Mouse (Mus musculus) forebrain, embryonic 13.5 days (tissue): Measurements from ENCODE around the gene Olfr531. TPM values are rescaled to one million over a fixed set of nuclear protein-coding genes. Genes with fewer than 3 reads are reported as not detected.

Experiments used
- ATAC-seq: fragments of 200-750 bp; cut with Nextera tagmentation; 2 replicates; pipeline ENCODE4 v1.8.0; 2017
- H3K27ac ChIP-seq: fragments of 300-500 bp; sonication (generic); 2 replicates; pipeline ENCODE4 v1.5.1; 2015; ENCODE audit warnings: inconsistent platforms, mild to moderate bottlenecking, moderate library complexity
- H3K27me3 ChIP-seq: fragments of 300-500 bp; sonication (generic); 2 replicates; pipeline ENCODE4 v1.6.1; 2015; ENCODE audit warnings: mild to moderate bottlenecking, inconsistent platforms
- H3K36me3 ChIP-seq: fragments of 300-500 bp; sonication (generic); 2 replicates; pipeline ENCODE4 v1.6.1; 2015; ENCODE audit warnings: mild to moderate bottlenecking, inconsistent platforms; ENCODE audit not compliant: poor library complexity, severe bottlenecking
- H3K4me1 ChIP-seq: fragments of 300-500 bp; sonication (generic); 2 replicates; pipeline ENCODE4 v1.6.1; 2015; ENCODE audit warnings: inconsistent platforms
- H3K4me2 ChIP-seq: fragments of 300-500 bp; sonication (generic); 2 replicates; pipeline ENCODE4 v1.6.1; 2015; ENCODE audit warnings: inconsistent platforms, mild to moderate bottlenecking, moderate library complexity
- H3K4me3 ChIP-seq: fragments of 300-500 bp; sonication (generic); 2 replicates; pipeline ENCODE4 v1.5.1; 2015; ENCODE audit warnings: mild to moderate bottlenecking, inconsistent platforms
- H3K9ac ChIP-seq: fragments of 300-500 bp; sonication (generic); 2 replicates; pipeline ENCODE4 v1.6.1; 2015; ENCODE audit warnings: mild to moderate bottlenecking, inconsistent platforms
- H3K9me3 ChIP-seq: fragments of 300-500 bp; sonication (generic); replicated peaks from 2 replicates; pipeline ENCODE4 v1.6.1; 2016; ENCODE audit warnings: inconsistent platforms
- WGBS: fragments of 180-500 bp; shearing (Covaris S2); methylation state at CpG from one replicate; pipeline ENCODE4 v1.1.7; 2015; 5-methylcytosine and 5-hydroxymethylcytosine counted together
- polyA plus RNA-seq: library from polyadenylated mRNA; unstranded; fragments of >200 nt; fragmentation: Nextera tagmentation; extraction: Ambion mirVana; gene quantifications from 2 replicates; pipeline ENCODE4 v1.2.1, GENCODE M21; 2015

Olfr531 gene
- not detected in 2 replicates for polyA plus RNA-seq

DNA sequence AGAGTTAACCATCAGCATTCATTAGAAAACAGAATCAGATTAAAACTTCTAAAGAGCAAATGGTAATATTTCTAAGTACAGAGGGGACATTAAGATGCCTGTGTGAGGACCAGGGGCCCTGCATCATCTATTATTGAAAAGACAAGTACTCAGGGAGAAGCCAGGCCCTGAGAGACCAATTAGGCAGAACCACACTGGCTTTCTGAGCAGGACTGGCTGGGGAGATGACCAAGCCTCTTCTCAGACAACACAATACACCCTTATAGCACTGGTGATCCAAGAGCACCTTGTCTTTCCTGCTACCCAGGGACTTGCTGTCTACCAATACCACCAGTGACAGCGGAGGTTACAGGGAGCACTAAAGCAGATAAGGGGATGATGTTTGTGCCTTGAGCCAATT, at the start of gene Olfr531:
Gene Olfr531, minus strand, starts transcription at position 101 of the 400 bp plus-strand sequence.
- no peaks in the 10 kb centered on the region; the same call in none of the 2 replicates for H3K9me3 ChIP-seq
- WGBS = 95% methylated on average over 1 of the region's 1 CpGs
- no peak within 1 kb of the TSS for H3K4me3 ChIP-seq
- no peak within 1 kb of the TSS for H3K9ac ChIP-seq
- no peak for ATAC-seq
- H3K27me3 ChIP-seq = no peaks in the 10 kb centered on the region
- no peak within 1 kb of the TSS for H3K4me2 ChIP-seq
- H3K36me3 ChIP-seq = no peaks in the 10 kb centered on the region
- H3K27ac ChIP-seq = no peak within 1 kb of the TSS
- H3K4me1 ChIP-seq = no peaks in the 10 kb centered on the region

DNA sequence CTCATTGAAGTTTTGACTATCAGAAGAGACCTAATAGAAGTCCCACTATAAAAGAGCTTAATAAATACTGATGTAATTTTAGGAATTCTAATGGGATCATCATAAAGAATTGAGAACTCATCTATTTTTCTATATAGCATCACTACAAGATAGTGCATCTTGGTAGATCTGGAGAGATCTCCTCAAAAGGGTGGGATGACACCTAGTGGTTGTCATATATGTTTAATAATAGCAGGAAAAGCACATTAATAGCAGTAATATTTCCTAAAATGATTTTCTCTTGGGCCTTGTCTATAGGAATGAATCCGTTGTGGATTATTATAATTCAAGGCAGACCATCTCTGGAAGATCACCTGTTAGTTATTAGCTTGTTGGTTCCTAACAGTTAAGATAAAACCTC, 40.4 kb upstream of the Olfr531 start:
- Histone ChIP-seq H3K27ac (no peak overlapping the region), H3K4me2 (no peak overlapping the region), H3K4me1 (no peaks in the 10 kb centered on the region), H3K9me3 (no peaks in the 10 kb centered on the region; the same call in 1 of the 2 replicates), H3K4me3 (no peak overlapping the region), H3K36me3 (no peaks in the 10 kb centered on the region), H3K9ac (no peak overlapping the region), H3K27me3 (no peaks in the 10 kb centered on the region)
- WGBS = 86% methylated on average over 1 of the region's 1 CpGs
- no peak for ATAC-seq

DNA sequence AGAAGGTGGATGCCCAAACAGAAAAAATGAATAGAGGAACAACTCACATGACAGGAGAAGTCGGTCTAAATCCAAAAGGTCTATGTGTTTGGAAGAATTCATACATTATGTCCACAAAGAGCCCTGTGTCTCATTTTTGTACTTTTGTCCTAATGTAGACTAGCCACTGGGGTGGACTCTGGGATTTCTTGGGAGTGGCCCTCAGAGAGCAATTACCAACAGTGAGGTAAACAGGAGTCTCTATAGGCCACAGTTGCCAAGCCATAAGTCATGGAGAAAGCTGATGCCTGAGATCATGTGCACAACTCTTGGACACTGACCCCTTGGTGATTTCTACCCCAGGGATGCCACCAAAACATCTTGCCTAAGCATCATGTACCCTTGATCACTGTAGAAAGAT, 18.8 kb upstream of the Olfr531 start, which contains the start of gene Olfr532:
Gene Olfr532, minus strand, starts transcription at position 101 of the 400 bp plus-strand sequence.
- Histone ChIP-seq H3K4me1 (no peaks in the 10 kb centered on the region), H3K9me3 (no peaks in the 10 kb centered on the region), H3K9ac (no peak within 1 kb of the TSS), H3K27ac (no peak within 1 kb of the TSS), H3K4me2 (no peak within 1 kb of the TSS), H3K27me3 (no peaks in the 10 kb centered on the region), H3K36me3 (no peaks in the 10 kb centered on the region), H3K4me3 (no peak within 1 kb of the TSS)
- 90% methylated on average over 1 of the region's 1 CpGs for WGBS
- ATAC-seq = no peak

DNA sequence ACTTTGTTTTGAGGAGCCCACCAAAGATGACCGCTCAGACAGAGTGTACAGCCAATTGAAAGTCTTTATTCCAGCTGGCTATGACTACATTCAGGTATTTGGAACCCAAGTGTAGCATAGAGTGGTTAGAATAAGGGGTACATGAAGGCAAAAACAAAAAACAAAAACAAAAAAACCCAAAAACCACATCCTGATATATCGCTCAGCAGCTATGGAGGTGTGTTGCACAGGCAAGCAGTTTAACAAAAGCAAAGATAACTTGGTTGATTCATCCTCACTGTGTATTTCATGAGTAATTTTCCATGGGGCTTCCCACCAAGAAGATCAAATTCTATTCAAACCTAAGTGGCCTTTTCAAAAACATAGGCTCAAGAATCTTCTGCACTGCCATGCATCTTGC, 25.8 kb downstream of the Olfr531 start:
- H3K9ac ChIP-seq = no peak overlapping the region
- 92% methylated on average over 2 of the region's 2 CpGs for WGBS

DNA sequence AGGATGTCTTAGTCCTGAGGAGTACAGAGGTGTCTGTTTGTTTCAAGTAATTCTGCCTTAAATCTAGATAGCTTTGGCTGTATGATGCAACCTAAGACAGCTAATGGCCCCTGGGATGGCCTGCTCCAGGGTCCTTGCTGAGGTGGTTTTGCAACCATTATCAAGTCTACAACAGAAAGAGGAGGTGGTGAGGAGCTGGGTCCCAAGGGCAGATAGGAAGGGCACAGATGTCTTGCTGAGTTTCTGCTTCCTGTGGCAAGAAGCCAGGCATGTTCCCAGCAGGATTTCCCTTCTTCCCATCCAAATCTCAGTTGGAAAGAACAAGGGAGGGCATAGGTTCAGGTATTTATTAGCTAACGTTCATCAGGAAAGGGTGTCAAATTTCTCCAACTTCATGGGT, 26.5 kb downstream of the Olfr531 start, which contains the start of gene Olfr530:
Gene Olfr530, minus strand, starts transcription at position 101 of the 400 bp plus-strand sequence.
- Histone ChIP-seq H3K27me3 (no peaks in the 10 kb centered on the region), H3K9ac (no peak within 1 kb of the TSS), H3K27ac (no peak within 1 kb of the TSS), H3K36me3 (no peaks in the 10 kb centered on the region), H3K4me2 (no peak within 1 kb of the TSS), H3K4me1 (no peaks in the 10 kb centered on the region), H3K9me3 (no peaks in the 10 kb centered on the region), H3K4me3 (no peak within 1 kb of the TSS)
- no peak for ATAC-seq
- whole genome bisulfite sequencing = 57% methylated on average over 1 of the region's 1 CpGs

More for the DNA sequence above, 25.8 kb downstream of the Olfr531 start:
- H3K9me3 ChIP-seq = no peaks in the 10 kb centered on the region
- H3K4me1 ChIP-seq = no peaks in the 10 kb centered on the region
- H3K4me3 ChIP-seq = no peak overlapping the region
- H3K27me3 ChIP-seq = no peaks in the 10 kb centered on the region
- no peak for ATAC-seq
- no peak overlapping the region for H3K27ac ChIP-seq
- no peaks in the 10 kb centered on the region for H3K36me3 ChIP-seq
- no peak overlapping the region for H3K4me2 ChIP-seq

DNA sequence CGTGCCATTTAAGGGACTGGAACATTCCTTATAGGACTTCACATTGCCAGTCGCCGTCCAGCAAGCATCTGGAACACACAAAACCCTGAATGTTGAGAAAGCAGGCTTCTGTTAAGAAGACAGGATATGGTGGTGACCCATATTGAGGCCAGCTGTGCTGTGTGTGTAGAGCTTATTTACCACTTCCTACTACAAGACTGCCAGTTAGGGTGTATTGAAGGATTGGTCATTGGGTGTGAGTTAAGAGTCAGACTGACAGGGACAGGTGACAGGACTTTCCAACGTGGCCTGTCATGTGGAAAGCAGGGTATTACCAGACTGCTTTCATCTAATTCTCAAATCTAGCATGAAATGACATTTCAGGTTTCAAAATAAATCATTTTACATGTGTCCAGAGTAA, 28.4 kb downstream of the Olfr531 start:
- Histone ChIP-seq H3K27me3 (no peaks in the 10 kb centered on the region), H3K9me3 (no peaks in the 10 kb centered on the region), H3K36me3 (no peaks in the 10 kb centered on the region), H3K4me2 (no peak overlapping the region), H3K9ac (no peak overlapping the region), H3K4me1 (no peaks in the 10 kb centered on the region), H3K27ac (no peak overlapping the region), H3K4me3 (no peak overlapping the region)
- ATAC-seq = no peak
- 82% methylated on average over 4 of the region's 4 CpGs for WGBS

DNA sequence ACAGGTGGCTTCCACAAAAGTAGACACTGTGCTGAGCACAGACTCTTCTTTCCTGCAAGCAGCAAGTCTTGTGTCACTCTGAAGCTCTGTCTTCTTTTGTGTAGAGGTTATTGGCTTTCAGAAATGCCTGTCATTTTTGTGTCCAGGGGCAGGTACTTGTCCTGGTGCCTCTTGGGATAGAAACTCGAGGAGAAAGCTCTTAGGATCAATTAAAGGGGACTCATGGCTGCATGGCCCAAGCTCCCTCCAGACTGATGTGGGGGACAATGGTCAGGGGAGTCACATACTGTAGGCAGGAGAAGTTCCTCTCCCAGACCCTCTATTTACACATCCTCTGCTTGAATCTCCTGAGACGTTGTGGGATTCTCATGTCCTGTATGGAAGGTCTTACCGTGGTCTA, 41.1 kb downstream of the Olfr531 start, which contains the start of gene Olfr60:
Gene Olfr60, minus strand, starts transcription at position 101 of the 400 bp plus-strand sequence.
- Histone ChIP-seq H3K4me2 (no peak within 1 kb of the TSS), H3K27ac (no peak within 1 kb of the TSS), H3K27me3 (no peaks in the 10 kb centered on the region), H3K9ac (no peak within 1 kb of the TSS), H3K4me1 (no peaks in the 10 kb centered on the region), H3K36me3 (no peaks in the 10 kb centered on the region), H3K4me3 (no peak within 1 kb of the TSS), H3K9me3 (no peaks in the 10 kb centered on the region)
- ATAC-seq = no peak
- 69% methylated on average over 3 of the region's 3 CpGs for WGBS

Other genes starting within 250 kb of the Olfr531 start
- gene Sprn, start 248.0 kb downstream of the Olfr531 start, polyA plus RNA-seq = 3.3 and 5.3 TPM in 2 replicates
- not detected in 2 replicates for gene Olfr522, start 238.2 kb downstream of the Olfr531 start, polyA plus RNA-seq
- gene Olfr523, start 229.7 kb downstream of the Olfr531 start, polyA plus RNA-seq = not detected in 2 replicates
- gene Olfr524, start 197.0 kb downstream of the Olfr531 start, polyA plus RNA-seq = not detected in 2 replicates
- gene Cd163l1, start 184.7 kb downstream of the Olfr531 start, polyA plus RNA-seq = not detected in 2 replicates
- gene 5830411N06Rik, start 155.6 kb downstream of the Olfr531 start, polyA plus RNA-seq = not detected in 2 replicates
- gene Olfr525, start 82.1 kb downstream of the Olfr531 start, polyA plus RNA-seq = not detected in 2 replicates
- not detected in 2 replicates for gene Olfr527, start 68.9 kb downstream of the Olfr531 start, polyA plus RNA-seq
- gene Olfr60, start 41.2 kb downstream of the Olfr531 start, polyA plus RNA-seq = not detected in 2 replicates
- not detected in 2 replicates for gene Olfr530, start 26.6 kb downstream of the Olfr531 start, polyA plus RNA-seq
- gene Olfr532, start 18.7 kb upstream of the Olfr531 start, polyA plus RNA-seq = not detected in 2 replicates
- gene Olfr533, start 60.5 kb upstream of the Olfr531 start, polyA plus RNA-seq = not detected in 2 replicates
- gene Olfr535, start 81.3 kb upstream of the Olfr531 start, polyA plus RNA-seq = not detected in 2 replicates
- not detected in 2 replicates for gene Olfr536, start 104.5 kb upstream of the Olfr531 start, polyA plus RNA-seq
- gene Olfr538, start 165.0 kb upstream of the Olfr531 start, polyA plus RNA-seq = not detected in 2 replicates
- 0.04 TPM in 1 of 2 replicates, not detected in the other for gene Olfr46, start 198.4 kb upstream of the Olfr531 start, polyA plus RNA-seq
- gene Olfr61, start 226.1 kb upstream of the Olfr531 start, polyA plus RNA-seq = not detected in 2 replicates
- not detected in 2 replicates for gene Olfr53, start 243.5 kb upstream of the Olfr531 start, polyA plus RNA-seq